Mouse (Mus musculus): ENCODE results near the gene Gcnt2.

Gcnt2 gene

GRCm38 (mm10) chr13:40943066-40943465 is 83.5 kb downstream of the Gcnt2 start:
- DNase-seq (ENCODE audit: low spot score in 2 of 2) = no peak

GRCm38 (mm10) chr13:40943936-40944335 is 84.4 kb downstream of the Gcnt2 start:
- DNase-seq (ENCODE audit: low spot score in 2 of 2) = no peak

- DNase-seq (ENCODE audit: low spot score in 2 of 2) = no peak
Observed at GRCm38 (mm10) chr13:40944346-40944745, 84.8 kb downstream of the Gcnt2 start.

GRCm38 (mm10) chr13:40946513-40946912 is 87.0 kb downstream of the Gcnt2 start:
- no peak for DNase-seq (ENCODE audit: low spot score in 2 of 2)

GRCm38 (mm10) chr13:40947538-40948205 is 88.1 kb downstream of the Gcnt2 start:
- DNase-seq (ENCODE audit: low spot score in 2 of 2) = no peak

- DNase-seq (ENCODE audit: low spot score in 2 of 2) = no peak
Observed at GRCm38 (mm10) chr13:40951386-40951976, 91.9 kb downstream of the Gcnt2 start.

GRCm38 (mm10) chr13:40953231-40953630 is 93.7 kb downstream of the Gcnt2 start:
- no peak for DNase-seq (ENCODE audit: low spot score in 2 of 2)

- no peak for DNase-seq (ENCODE audit: low spot score in 2 of 2)
Observed at GRCm38 (mm10) chr13:40955773-40956172, 96.2 kb downstream of the Gcnt2 start.

GRCm38 (mm10) chr13:40967609-40968008 is 108.1 kb downstream of the Gcnt2 start:
- DNase-seq (ENCODE audit: low spot score in 2 of 2) = no peak

GRCm38 (mm10) chr13:40968564-40968963 is 109.0 kb downstream of the Gcnt2 start:
- no peak for DNase-seq (ENCODE audit: low spot score in 2 of 2)

- DNase-seq (ENCODE audit: low spot score in 2 of 2) = no peak
Observed at GRCm38 (mm10) chr13:40969761-40970390, 110.3 kb downstream of the Gcnt2 start.

GRCm38 (mm10) chr13:40971261-40971660 is 111.7 kb downstream of the Gcnt2 start:
- DNase-seq (ENCODE audit: low spot score in 2 of 2) = no peak

- DNase-seq (ENCODE audit: low spot score in 2 of 2) = no peak
Observed at GRCm38 (mm10) chr13:40971831-40972230, 112.3 kb downstream of the Gcnt2 start.

GRCm38 (mm10) chr13:40972976-40973375 is 113.4 kb downstream of the Gcnt2 start:
- DNase-seq (ENCODE audit: low spot score in 2 of 2) = no peak

GRCm38 (mm10) chr13:40977609-40978008 is 118.1 kb downstream of the Gcnt2 start:
- DNase-seq (ENCODE audit: low spot score in 2 of 2) = peak; percentile 63 to 80

GRCm38 (mm10) chr13:40978652-40979051 is 119.1 kb downstream of the Gcnt2 start:
- DNase-seq (ENCODE audit: low spot score in 2 of 2) = no peak

- DNase-seq (ENCODE audit: low spot score in 2 of 2) = no peak
Observed at GRCm38 (mm10) chr13:40979321-40979720, 119.8 kb downstream of the Gcnt2 start.

GRCm38 (mm10) chr13:40982759-40983158 is 123.2 kb downstream of the Gcnt2 start:
- DNase-seq (ENCODE audit: low spot score in 2 of 2) = no peak

- no peak for DNase-seq (ENCODE audit: low spot score in 2 of 2)
Observed at GRCm38 (mm10) chr13:40986081-40986480, 126.5 kb downstream of the Gcnt2 start.

GRCm38 (mm10) chr13:40987608-40988303 is 128.2 kb downstream of the Gcnt2 start:
- peak in 1 of 2 experiments; percentile 45 for DNase-seq (ENCODE audit: low spot score in 2 of 2)

- DNase-seq (ENCODE audit: low spot score in 2 of 2) = peak in 1 of 2 experiments; percentile 36
Observed at GRCm38 (mm10) chr13:40988418-40988817, 128.9 kb downstream of the Gcnt2 start.

GRCm38 (mm10) chr13:40994487-40995263 is 135.1 kb downstream of the Gcnt2 start:
- no peak for DNase-seq (ENCODE audit: low spot score in 2 of 2)

Data from spleen, postnatal 4 days (tissue).